Mouse (Mus musculus) right cerebral cortex, postnatal 25 days (tissue): ENCODE data around the gene Pde5a.

ENCODE experiments used
- DNase-seq: peaks from one replicate; pipeline ENCODE4 v3.0.0; 2022

Gene Pde5a

GRCm38 (mm10) chr3:122860573-122861498 is 132.1 kb downstream of the Pde5a start:
- no peak for DNase-seq

- DNase-seq = no peak
Measured at GRCm38 (mm10) chr3:122865092-122865491, 136.3 kb downstream of the Pde5a start.

GRCm38 (mm10) chr3:122868270-122868669 is 139.5 kb downstream of the Pde5a start:
- DNase-seq = no peak

GRCm38 (mm10) chr3:122871596-122871995 is 142.8 kb downstream of the Pde5a start:
- no peak for DNase-seq

- no peak for DNase-seq
Measured at GRCm38 (mm10) chr3:122876870-122877269, 148.1 kb downstream of the Pde5a start.

GRCm38 (mm10) chr3:122877543-122877942 is 148.8 kb downstream of the Pde5a start:
- DNase-seq = no peak

GRCm38 (mm10) chr3:122878705-122879315 is 150.1 kb downstream of the Pde5a start:
- no peak for DNase-seq

GRCm38 (mm10) chr3:122887505-122888301 is 159.0 kb downstream of the Pde5a start:
- DNase-seq = no peak

GRCm38 (mm10) chr3:122888371-122888819 is 159.6 kb downstream of the Pde5a start:
- DNase-seq = no peak

- DNase-seq = no peak
Measured at GRCm38 (mm10) chr3:122894772-122895171, 166.0 kb downstream of the Pde5a start, which contains the start of gene Fabp2. Gene Fabp2, plus strand, starts transcription at chr3:122895072.

- DNase-seq = no peak
Measured at GRCm38 (mm10) chr3:122895189-122895731, 166.5 kb downstream of the Pde5a start.

- no peak for DNase-seq
Measured at GRCm38 (mm10) chr3:122898254-122898653, 169.5 kb downstream of the Pde5a start.

GRCm38 (mm10) chr3:122903746-122904433 is 175.1 kb downstream of the Pde5a start:
- DNase-seq = peak; percentile 24

GRCm38 (mm10) chr3:122907841-122908240 is 179.1 kb downstream of the Pde5a start:
- DNase-seq = no peak
